Mouse (Mus musculus) liver, adult 10 weeks (tissue): ENCODE measurements around the gene Tub. TPM values are rescaled to one million over a fixed set of nuclear protein-coding genes. Genes with fewer than 3 reads are reported as not detected.

Experiments used
- polyA plus RNA-seq: library from polyadenylated mRNA; stranded (reverse); fragments of 350-450 nt; fragmentation: Illumina TruSeq; extraction: RNeasy Lipid Tissue Mini Kit (QIAGEN cat#74804); gene quantifications from one replicate; pipeline ENCODE4 v1.2.3, GENCODE M21; 2014; ENCODE audit warnings: low read depth, low replicate concordance

Tub gene
- polyA plus RNA-seq, result not detected

DNA sequence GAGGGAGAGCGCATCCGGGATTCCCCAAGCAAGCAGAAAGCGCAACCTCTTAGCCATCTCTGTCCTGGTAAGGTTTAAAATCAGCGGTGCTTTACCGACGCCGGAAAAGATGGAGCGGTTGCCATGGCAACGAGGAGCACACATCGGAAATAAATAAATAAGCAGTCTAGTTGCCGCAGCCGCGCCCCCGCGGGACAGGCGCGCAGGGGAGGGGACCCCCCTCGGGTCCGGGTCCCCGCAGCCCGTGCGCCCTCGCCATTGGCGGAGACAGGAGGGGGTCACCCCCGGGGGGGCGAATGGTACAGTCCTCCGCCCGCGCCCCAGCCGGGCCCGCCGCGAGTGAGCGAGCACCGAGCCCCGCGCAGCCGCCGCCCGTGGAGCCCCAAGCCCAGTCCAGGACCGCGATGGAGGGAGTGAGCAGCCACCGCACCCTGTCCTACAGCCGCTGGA is at the start of gene Tub:
Gene Tub, plus strand, starts transcription at position 27 of the 450 bp plus-strand sequence.

GRCm38 (mm10) chr7:108929726-108930393 is 20.3 kb upstream of the Tub start, which contains the start of gene Nlrp10:
Nlrp10 (minus strand) TSS chr7:108930178.

GRCm38 (mm10) chr7:108933794-108934731 is 16.1 kb upstream of the Tub start, which contains the start of gene Eif3f:
Eif3f (plus strand) TSS chr7:108934417.

GRCm38 (mm10) chr7:109083113-109083812 is 133.1 kb downstream of the Tub start, which contains the start of gene Ric3:
Ric3 (minus strand) TSS chr7:109083331.

Other genes starting within 250 kb of the Tub start
- not detected for gene Olfr512, start 237.0 kb upstream of the Tub start, polyA plus RNA-seq
- not detected for gene Olfr513, start 199.4 kb upstream of the Tub start, polyA plus RNA-seq
- gene Olfr514, start 124.3 kb upstream of the Tub start, polyA plus RNA-seq, result not detected
- not detected for gene Olfr516, start 99.8 kb upstream of the Tub start, polyA plus RNA-seq
- not detected for gene Olfr517, start 78.0 kb upstream of the Tub start, polyA plus RNA-seq
- gene Olfr518, start 65.3 kb upstream of the Tub start, polyA plus RNA-seq, result not detected
- not detected for gene Olfr519, start 55.9 kb upstream of the Tub start, polyA plus RNA-seq
- gene Nlrp10, start 20.2 kb upstream of the Tub start, polyA plus RNA-seq, result 0.11 TPM
- gene Eif3f, start 15.9 kb upstream of the Tub start, polyA plus RNA-seq, result 21.0 TPM
- 0.37 TPM for gene Ric3, start 133.0 kb downstream of the Tub start, polyA plus RNA-seq
- not detected for gene Lmo1, start 224.9 kb downstream of the Tub start, polyA plus RNA-seq